Comparison of ENCODE assay signal across 18 mouse cellular contexts in the genomic region with DNA sequence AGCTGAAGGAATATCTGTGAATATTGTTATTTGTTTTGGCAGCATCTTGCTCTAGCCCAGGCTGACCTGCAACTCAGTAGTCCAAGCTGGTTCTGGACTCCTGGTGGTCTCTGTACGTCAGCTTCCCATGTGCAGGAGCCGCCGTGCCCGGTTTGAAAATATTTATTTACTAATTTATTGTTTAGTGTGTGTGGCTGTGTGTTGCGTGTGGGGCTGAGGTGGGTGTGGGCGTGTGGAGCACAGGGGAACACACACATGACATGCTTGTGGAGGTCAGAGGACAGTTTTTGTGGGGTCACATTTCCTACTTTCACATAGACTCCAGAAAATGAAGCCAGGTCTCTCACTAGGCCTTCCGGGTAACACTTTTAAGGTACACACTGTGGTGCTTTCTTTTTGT. TPM values are rescaled to one million over a fixed set of nuclear protein-coding genes. Genes with fewer than 3 reads are reported as not detected.
DNase-seq lines count a peak whose midpoint lies in the region; ATAC-seq and TF ChIP-seq lines count a peak whose summit lies in the region.
"Had no signal": no experiment of that assay in that cellular context is flagged by ENCODE, and none has a peak within 500 bp of the region (broad histone marks: within the 10 kb centered on the region; RNA-seq: fewer than 3 reads in every experiment).

No protein-coding gene starts in this region.

- 92% methylated on average over 7 of the region's 7 CpGs for WGBS in hindbrain, embryonic 10.5 days
- 81% methylated on average over 7 of the region's 7 CpGs for WGBS in hindbrain, postnatal 0 days
- 90% methylated on average over 7 of the region's 7 CpGs for WGBS in hindbrain, embryonic 11.5 days
- whole genome bisulfite sequencing in hindbrain, embryonic 13.5 days, result 82% methylated on average over 7 of the region's 7 CpGs
- 92% methylated on average over 7 of the region's 7 CpGs for WGBS in midbrain, embryonic 15.5 days
- 97% methylated on average over 7 of the region's 7 CpGs for WGBS in thymus, adult 2 months

- H3K27ac ChIP-seq in hindbrain, embryonic 10.5 days, result 0 out of 2 replicates have a peak overlapping the region, but pooled peaks have one; percentile 30
- H3K27ac ChIP-seq in hindbrain, postnatal 0 days, result no peak overlapping the region
- H3K27ac ChIP-seq in hindbrain, embryonic 11.5 days (ENCODE audit: low read depth, low read length), result peak overlapping the region; percentile 64; the same call in 1 of the 2 replicates
- peak overlapping the region; percentile 76 for H3K27ac ChIP-seq in hindbrain, embryonic 13.5 days
- peak overlapping the region; percentile 48 for H3K27ac ChIP-seq in midbrain, embryonic 15.5 days
- no peak overlapping the region for H3K27ac ChIP-seq in thymus, adult 2 months (ENCODE audit: control insufficient read depth, insufficient read depth, low read length)
- H3K27ac ChIP-seq: embryonic facial prominence, embryonic 12.5 days; limb, embryonic 15.5 days; stomach, postnatal 0 days had no signal

- H3K4me3 ChIP-seq in hindbrain, embryonic 10.5 days, result no peak overlapping the region
- no peak overlapping the region for H3K4me3 ChIP-seq in hindbrain, postnatal 0 days (ENCODE audit: low read length)
- H3K4me3 ChIP-seq in hindbrain, embryonic 11.5 days (ENCODE audit: low read depth, low read length), result no peak overlapping the region
- no peak overlapping the region for H3K4me3 ChIP-seq in hindbrain, embryonic 13.5 days
- H3K4me3 ChIP-seq in midbrain, embryonic 15.5 days, result no peak overlapping the region
- H3K4me3 ChIP-seq in thymus, adult 2 months (ENCODE audit: control insufficient read depth, insufficient read depth, low read length), result no peak overlapping the region
- H3K4me3 ChIP-seq: embryonic facial prominence, embryonic 12.5 days; erythroblast, embryonic 14.5 days; limb, embryonic 15.5 days had no signal

- no peak overlapping the region for H3K9ac ChIP-seq in hindbrain, postnatal 0 days (replicated peaks; ENCODE audit: low read length)
- H3K9ac ChIP-seq in hindbrain, embryonic 11.5 days (ENCODE audit: low read depth, low read length), result no peak overlapping the region
- H3K9ac ChIP-seq in hindbrain, embryonic 13.5 days, result no peak overlapping the region
- H3K9ac ChIP-seq in midbrain, embryonic 15.5 days, result no peak overlapping the region
- H3K9ac ChIP-seq: embryonic facial prominence, embryonic 12.5 days; limb, embryonic 15.5 days had no signal

- H3K9me3 ChIP-seq in hindbrain, embryonic 10.5 days, result no peaks in the 10 kb centered on the region
- H3K9me3 ChIP-seq in hindbrain, postnatal 0 days (ENCODE audit: low read length), result no peaks in the 10 kb centered on the region
- no peaks in the 10 kb centered on the region for H3K9me3 ChIP-seq in hindbrain, embryonic 11.5 days (ENCODE audit: control insufficient read depth, low read length)
- no peaks in the 10 kb centered on the region for H3K9me3 ChIP-seq in hindbrain, embryonic 13.5 days
- H3K9me3 ChIP-seq in midbrain, embryonic 15.5 days, result no peaks in the 10 kb centered on the region
- H3K9me3 ChIP-seq: embryonic facial prominence, embryonic 12.5 days; limb, embryonic 15.5 days had no signal

- no peak for TF ChIP-seq CTCF in hindbrain, postnatal 0 days (IDR thresholded peaks at IDR 0.05; ENCODE audit: low read depth)
- TF ChIP-seq CTCF in thymus, adult 2 months (IDR thresholded peaks at IDR 0.05; ENCODE audit: borderline replicate concordance, control insufficient read depth, extremely low read depth, insufficient read depth, low read length, poor library complexity), result no peak

- H3K36me3 ChIP-seq in hindbrain, embryonic 10.5 days, result no peaks in the 10 kb centered on the region
- H3K36me3 ChIP-seq in hindbrain, postnatal 0 days (ENCODE audit: insufficient read depth, low read length), result no peaks in the 10 kb centered on the region
- no peaks in the 10 kb centered on the region for H3K36me3 ChIP-seq in hindbrain, embryonic 11.5 days (ENCODE audit: control insufficient read depth, insufficient read depth, low read length)
- H3K36me3 ChIP-seq in hindbrain, embryonic 13.5 days, result no peaks in the 10 kb centered on the region
- H3K36me3 ChIP-seq in midbrain, embryonic 15.5 days (replicated peaks), result no peaks in the 10 kb centered on the region
- no peaks in the 10 kb centered on the region for H3K36me3 ChIP-seq in thymus, adult 2 months (ENCODE audit: control insufficient read depth, insufficient read depth, low read length)
- H3K36me3 ChIP-seq: embryonic facial prominence, embryonic 12.5 days; limb, embryonic 15.5 days had no signal

- peaks cover 4% of the 10 kb centered on the region; the same call in 1 of the 2 replicates for H3K4me1 ChIP-seq in hindbrain, embryonic 10.5 days (replicated peaks)
- H3K4me1 ChIP-seq in hindbrain, postnatal 0 days (ENCODE audit: insufficient read depth, low read length), result peaks cover 9% of the 10 kb centered on the region; the same call in 1 of the 2 replicates
- H3K4me1 ChIP-seq in hindbrain, embryonic 11.5 days (replicated peaks; ENCODE audit: control insufficient read depth, insufficient read depth, low read length), result no peaks in the 10 kb centered on the region
- H3K4me1 ChIP-seq in hindbrain, embryonic 13.5 days (replicated peaks), result peaks cover 32% of the 10 kb centered on the region
- peaks cover 21% of the 10 kb centered on the region for H3K4me1 ChIP-seq in midbrain, embryonic 15.5 days
- peaks cover 9% of the 10 kb centered on the region for H3K4me1 ChIP-seq in thymus, adult 2 months (replicated peaks; ENCODE audit: control insufficient read depth, insufficient read depth, low read length)
- H3K4me1 ChIP-seq: embryonic facial prominence, embryonic 12.5 days had no signal

- no peak overlapping the region for H3K4me2 ChIP-seq in hindbrain, postnatal 0 days (ENCODE audit: low read depth, low read length)
- H3K4me2 ChIP-seq in hindbrain, embryonic 11.5 days (replicated peaks; ENCODE audit: low read depth, low read length), result no peak overlapping the region
- H3K4me2 ChIP-seq in hindbrain, embryonic 13.5 days, result no peak overlapping the region
- H3K4me2 ChIP-seq in midbrain, embryonic 15.5 days, result no peak overlapping the region
- H3K4me2 ChIP-seq: embryonic facial prominence, embryonic 12.5 days; limb, embryonic 15.5 days had no signal

- no peak for DNase-seq in hindbrain, embryonic 10.5 days (ENCODE audit: low spot score)
- no peak for DNase-seq in hindbrain, postnatal 0 days (ENCODE audit: low spot score)
- no peak for DNase-seq in hindbrain, embryonic 11.5 days (ENCODE audit: low spot score)
- no peak for DNase-seq in thymus, adult 2 months
- DNase-seq: adrenal gland, adult 2 months; gastrocnemius, postnatal 25 days; kidney, adult 2 months; kidney, postnatal 10 days; right cerebral cortex, postnatal 4 days; thymus, postnatal 14 days had no signal

- TF ChIP-seq POLR2A in thymus, adult 2 months (IDR thresholded peaks at IDR 0.05; ENCODE audit: control insufficient read depth, extremely low read depth, insufficient read depth, low read length, poor library complexity), result no peak

- no peak for ATAC-seq in hindbrain, postnatal 0 days
- peak; percentile 46; the same call in 1 of the 2 replicates for ATAC-seq in hindbrain, embryonic 11.5 days (ENCODE audit: low FRiP score)
- no peak; the same call in 1 of the 2 replicates for ATAC-seq in hindbrain, embryonic 13.5 days (ENCODE audit: low FRiP score)
- ATAC-seq in midbrain, embryonic 15.5 days (replicated peaks), result peak; percentile 11
- ATAC-seq in granulocyte monocyte progenitor cell, adult 5-6 weeks (replicated peaks; ENCODE audit: poor library complexity, severe bottlenecking), result no peak

- H3K27me3 ChIP-seq in hindbrain, embryonic 10.5 days (ENCODE audit: insufficient read depth, poor library complexity, severe bottlenecking), result no peaks in the 10 kb centered on the region
- no peaks in the 10 kb centered on the region for H3K27me3 ChIP-seq in hindbrain, postnatal 0 days (ENCODE audit: insufficient read depth, low read length)
- H3K27me3 ChIP-seq in hindbrain, embryonic 11.5 days (ENCODE audit: control insufficient read depth, insufficient read depth, low read length), result no peaks in the 10 kb centered on the region
- no peaks in the 10 kb centered on the region for H3K27me3 ChIP-seq in hindbrain, embryonic 13.5 days
- no peaks in the 10 kb centered on the region for H3K27me3 ChIP-seq in midbrain, embryonic 15.5 days (replicated peaks)
- no peaks in the 10 kb centered on the region for H3K27me3 ChIP-seq in thymus, adult 2 months (ENCODE audit: control insufficient read depth, insufficient read depth, low read length)
- H3K27me3 ChIP-seq: embryonic facial prominence, embryonic 12.5 days; limb, embryonic 15.5 days had no signal

RNA-seq across cellular contexts. Expression of gene Shld1, which starts 37.8 kb away (rescaled TPM):
- 17.4 and 20.1 TPM in 2 replicates for polyA plus RNA-seq in hindbrain, embryonic 10.5 days (2016; fragmentation: Nextera tagmentation; extraction: Ambion mirVana)
- 11.9 and 17.8 TPM in 2 replicates for total RNA-seq in hindbrain, postnatal 0 days (2014; rRNA removed)
- 16.7 and 18.4 TPM in 2 replicates for polyA plus RNA-seq in hindbrain, postnatal 0 days (2015; fragmentation: Nextera tagmentation; extraction: Ambion mirVana)
- 18.0 and 20.0 TPM in 2 replicates for polyA plus RNA-seq in hindbrain, embryonic 11.5 days (2014; fragmentation: Nextera tagmentation; extraction: Ambion mirVana)
- 22.5 and 25.5 TPM in 2 replicates for polyA plus RNA-seq in hindbrain, embryonic 13.5 days (2015; fragmentation: Nextera tagmentation; extraction: Ambion mirVana)
- polyA plus RNA-seq in midbrain, embryonic 15.5 days (2015; fragmentation: Nextera tagmentation; extraction: Ambion mirVana), result 21.4 and 21.8 TPM in 2 replicates
- polyA plus RNA-seq in thymus, adult 2 months (2012; rRNA removed), result 13.1 and 20.8 TPM in 2 replicates
- 5.2 and 7.5 TPM in 2 replicates for total RNA-seq in granulocyte monocyte progenitor cell, adult 5-6 weeks (2014; fragmentation: Nextera tagmentation)
- 10.3 and 11.0 TPM in 2 replicates for total RNA-seq in granulocyte monocyte progenitor cell, adult 5-6 weeks (2017)

RNA-seq across cellular contexts. Expression of gene Chgb, which starts 56.5 kb away (rescaled TPM):
- 9.0 and 16.3 TPM in 2 replicates for polyA plus RNA-seq in hindbrain, embryonic 10.5 days (2016; fragmentation: Nextera tagmentation; extraction: Ambion mirVana)
- 27.0 and 35.5 TPM in 2 replicates for total RNA-seq in hindbrain, postnatal 0 days (2014; rRNA removed)
- polyA plus RNA-seq in hindbrain, postnatal 0 days (2015; fragmentation: Nextera tagmentation; extraction: Ambion mirVana), result 137 and 143 TPM in 2 replicates
- 23.8 and 27.5 TPM in 2 replicates for polyA plus RNA-seq in hindbrain, embryonic 11.5 days (2014; fragmentation: Nextera tagmentation; extraction: Ambion mirVana)
- 72.7 and 87.2 TPM in 2 replicates for polyA plus RNA-seq in hindbrain, embryonic 13.5 days (2015; fragmentation: Nextera tagmentation; extraction: Ambion mirVana)
- 87.9 and 97.5 TPM in 2 replicates for polyA plus RNA-seq in midbrain, embryonic 15.5 days (2015; fragmentation: Nextera tagmentation; extraction: Ambion mirVana)
- 0.04 and 0.08 TPM in 2 replicates for polyA plus RNA-seq in thymus, adult 2 months (2012; rRNA removed)
- total RNA-seq in granulocyte monocyte progenitor cell, adult 5-6 weeks (2014; fragmentation: Nextera tagmentation), result not detected in 2 replicates
- not detected in 2 replicates for total RNA-seq in granulocyte monocyte progenitor cell, adult 5-6 weeks (2017)
- total RNA-seq: megakaryocyte progenitor cell, adult 5-6 weeks had no signal
- polyA plus RNA-seq: erythroblast, embryonic 14.5 days had no signal

Comparison
In these comparisons a context has a peak if more than half of its experiments do, and no peak if none do; other contexts are left out.
1. H3K27ac ChIP-seq: peak in hindbrain, embryonic 10.5 days (single experiment), hindbrain, embryonic 11.5 days (single experiment), hindbrain, embryonic 13.5 days (single experiment) and midbrain, embryonic 15.5 days (single experiment); none in hindbrain, postnatal 0 days (single experiment) and thymus, adult 2 months (single experiment).
2. ATAC-seq: peak in hindbrain, embryonic 11.5 days (single experiment) and midbrain, embryonic 15.5 days (single experiment); none in hindbrain, postnatal 0 days (single experiment), hindbrain, embryonic 13.5 days (single experiment) and granulocyte monocyte progenitor cell, adult 5-6 weeks (single experiment).